Mouse (Mus musculus) limb, embryonic 11.5 days (tissue): Measurements from ENCODE around the gene Ctnna3. TPM values are rescaled to one million over a fixed set of nuclear protein-coding genes. Genes with fewer than 3 reads are reported as not detected.
"Not testable (repeated sequence)": the region's sequence is repeated elsewhere in the genome, so short reads cannot be mapped to it uniquely, and the experiment has no call there.

ENCODE experiments used
- ATAC-seq: fragments of 200-750 bp; cut with Nextera tagmentation; 2 replicates; pipeline ENCODE4 v1.8.0; 2017; ENCODE audit warnings: low read depth; ENCODE audit not compliant: insufficient number of reproducible peaks, low FRiP score, low TSS enrichment
- DNase-seq: peaks from one replicate; pipeline ENCODE4 v3.0.0-alpha.2; 2015; ENCODE audit warnings: low spot score
- H3K27ac ChIP-seq: fragments of 300-500 bp; sonication (generic); replicated peaks from 2 replicates; pipeline ENCODE4 v1.5.1; 2014; ENCODE audit warnings: low read depth, mild to moderate bottlenecking, low read length
- H3K27me3 ChIP-seq: fragments of 300-500 bp; sonication (generic); 2 replicates; pipeline ENCODE4 v1.6.1; 2014; ENCODE audit warnings: mild to moderate bottlenecking, low read length, mixed read lengths; ENCODE audit not compliant: control insufficient read depth, insufficient read depth
- H3K36me3 ChIP-seq: fragments of 300-500 bp; sonication (generic); 2 replicates; pipeline ENCODE4 v1.6.1; 2014; ENCODE audit warnings: mild to moderate bottlenecking, low read length, moderate library complexity, mixed read lengths; ENCODE audit not compliant: control insufficient read depth, insufficient read depth
- H3K4me1 ChIP-seq: fragments of 300-500 bp; sonication (generic); 2 replicates; pipeline ENCODE4 v1.6.1; 2014; ENCODE audit warnings: low read length, mixed read lengths; ENCODE audit not compliant: control insufficient read depth, insufficient read depth
- H3K4me2 ChIP-seq: fragments of 300-500 bp; sonication (generic); 2 replicates; pipeline ENCODE4 v1.6.1; 2014; ENCODE audit warnings: low read depth, mild to moderate bottlenecking, moderate library complexity; ENCODE audit not compliant: severe bottlenecking
- H3K4me3 ChIP-seq: fragments of 300-500 bp; sonication (generic); 2 replicates; pipeline ENCODE4 v1.5.1; 2014; ENCODE audit warnings: low read depth, low read length
- H3K9ac ChIP-seq: fragments of 300-500 bp; sonication (generic); 2 replicates; pipeline ENCODE4 v1.6.1; 2014; ENCODE audit warnings: mild to moderate bottlenecking, low read length
- H3K9me3 ChIP-seq: fragments of 300-500 bp; sonication (generic); 2 replicates; pipeline ENCODE4 v1.6.1; 2016; ENCODE audit warnings: low read length; ENCODE audit not compliant: control insufficient read depth
- WGBS: fragments of 180-500 bp; shearing (Covaris S2); extraction: QIAGEN DNeasy Blood & Tissue Kit; methylation state at CpG from one replicate; pipeline ENCODE4 v1.1.7; 2014; 5-methylcytosine and 5-hydroxymethylcytosine counted together
- polyA plus RNA-seq: library from polyadenylated mRNA; unstranded; fragments of >200 nt; fragmentation: Nextera tagmentation; extraction: Ambion mirVana; gene quantifications from 2 replicates; pipeline ENCODE4 v1.2.1, GENCODE M21; 2014

The Ctnna3 gene
- polyA plus RNA-seq, 1 experiment from 2014 or later, result 0.04 TPM

DNA sequence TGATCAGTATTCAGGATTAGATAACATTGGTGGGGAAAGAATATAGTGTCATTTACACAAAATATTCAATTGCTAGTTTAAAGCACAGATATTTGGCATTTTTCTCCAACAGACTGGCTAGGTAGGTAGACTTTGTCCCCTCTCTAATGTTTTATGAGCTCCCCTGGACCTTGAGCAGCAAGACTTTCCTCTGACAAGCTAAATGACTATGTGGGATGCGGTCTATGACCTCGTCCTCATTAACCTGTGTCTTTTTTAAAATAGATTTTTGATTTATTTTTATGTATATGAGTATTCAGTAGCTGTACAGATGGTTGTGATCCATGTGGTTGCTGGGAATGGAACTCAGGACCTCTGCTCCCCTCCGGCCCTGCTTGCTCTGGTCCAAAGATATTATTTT is 1471.8 kb downstream of the Ctnna3 start:
- no peak overlapping the region for H3K9ac ChIP-seq

GRCm38 (mm10) chr10:64940975-64941374 is 1511.1 kb downstream of the Ctnna3 start:
- WGBS, result 90% methylated on average over 7 of the region's 7 CpGs

More for the DNA sequence above, 1471.8 kb downstream of the Ctnna3 start:
- Histone ChIP-seq H3K4me2 (no peak overlapping the region), H3K4me3 (no peak overlapping the region), H3K27me3 (no peaks in the 10 kb centered on the region), H3K36me3 (no peaks in the 10 kb centered on the region), H3K27ac (no peak overlapping the region), H3K4me1 (no peaks in the 10 kb centered on the region), H3K9me3 (no peaks in the 10 kb centered on the region)
- ATAC-seq (no peak), DNase-seq (no peak)
- WGBS, result 77% methylated on average over 3 of the region's 3 CpGs

DNA sequence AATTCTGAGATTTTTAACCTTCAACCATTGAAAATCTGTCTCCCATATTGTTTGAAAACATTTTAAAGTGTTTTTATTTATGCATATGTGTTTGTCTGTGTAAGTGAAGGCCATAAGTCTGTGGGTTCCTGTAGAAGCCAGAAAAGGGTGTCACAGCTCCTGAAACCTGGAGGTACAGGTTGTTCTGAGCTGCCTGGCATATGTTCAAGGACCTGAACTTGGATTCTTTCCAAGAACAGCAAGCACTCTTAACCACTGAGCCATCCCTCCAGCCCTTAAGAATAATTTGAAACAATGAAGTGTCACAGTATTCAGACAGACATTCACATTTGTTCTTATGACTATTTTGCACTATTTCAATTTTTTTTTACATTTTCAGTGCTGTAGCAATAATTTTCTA is 1528.5 kb downstream of the Ctnna3 start:
- DNase-seq (no peak), ATAC-seq (no peak)
- Histone ChIP-seq H3K4me3 (no peak overlapping the region), H3K36me3 (no peaks in the 10 kb centered on the region), H3K27me3 (no peaks in the 10 kb centered on the region), H3K4me1 (no peaks in the 10 kb centered on the region), H3K4me2 (no peak overlapping the region), H3K9me3 (no peaks in the 10 kb centered on the region), H3K27ac (no peak overlapping the region), H3K9ac (no peak overlapping the region)

More at GRCm38 (mm10) chr10:64940975-64941374, 1511.1 kb downstream of the Ctnna3 start:
- Histone ChIP-seq H3K27me3 (no peaks in the 10 kb centered on the region), H3K4me2 (no peak overlapping the region), H3K36me3 (no peaks in the 10 kb centered on the region), H3K27ac (no peak overlapping the region), H3K4me1 (no peaks in the 10 kb centered on the region), H3K4me3 (no peak overlapping the region), H3K9me3 (no peaks in the 10 kb centered on the region), H3K9ac (no peak overlapping the region)
- ATAC-seq (no peak), DNase-seq (no peak)

DNA sequence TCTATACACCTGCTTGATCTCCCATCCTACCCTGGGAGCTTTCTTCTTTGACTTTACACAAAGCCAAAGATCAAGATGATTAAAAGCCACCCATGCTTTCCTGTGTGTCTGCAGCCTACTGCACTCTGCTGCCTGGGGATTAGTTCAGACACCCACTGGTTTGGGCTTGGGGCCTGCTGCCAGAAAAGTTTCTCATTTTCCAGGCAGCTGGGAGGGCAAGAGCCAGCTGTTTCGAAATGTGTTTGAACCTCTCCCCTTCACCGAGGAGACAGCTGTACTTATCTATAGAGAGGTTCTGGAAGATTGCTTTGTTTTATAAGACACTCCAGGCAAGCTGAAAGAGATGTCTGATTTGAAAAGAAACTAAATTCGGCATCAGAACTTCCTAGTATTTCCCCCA is 1563.0 kb downstream of the Ctnna3 start:
- Histone ChIP-seq H3K4me3 (no peak overlapping the region), H3K27ac (no peak overlapping the region), H3K9ac (no peak overlapping the region), H3K27me3 (no peaks in the 10 kb centered on the region), H3K4me2 (no peak overlapping the region), H3K9me3 (no peaks in the 10 kb centered on the region), H3K4me1 (no peaks in the 10 kb centered on the region), H3K36me3 (no peaks in the 10 kb centered on the region)
- WGBS, result 69% methylated on average over 3 of the region's 3 CpGs
- DNase-seq (no peak), ATAC-seq (no peak)

DNA sequence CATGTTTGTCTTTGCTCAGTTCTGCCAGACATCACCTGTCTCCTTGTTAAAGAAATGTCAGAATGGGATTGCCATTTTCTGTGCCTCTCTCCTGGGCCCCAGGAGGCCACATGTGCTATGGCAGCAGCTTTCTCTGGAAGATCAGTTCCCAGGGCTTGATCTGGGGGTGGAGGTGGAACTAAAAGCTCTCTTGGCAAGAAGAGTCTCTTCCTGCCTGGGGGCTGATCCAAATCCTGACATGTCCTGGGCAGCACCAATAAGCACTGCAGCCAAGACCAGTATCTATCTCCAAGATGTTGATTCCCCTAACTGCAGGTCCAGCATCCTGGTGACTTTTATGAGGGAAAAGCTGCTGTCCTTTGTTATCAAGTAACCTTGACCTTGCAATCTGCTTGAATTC is 1583.6 kb downstream of the Ctnna3 start:
- Histone ChIP-seq H3K36me3 (no peaks in the 10 kb centered on the region), H3K4me1 (no peaks in the 10 kb centered on the region), H3K4me2 (no peak overlapping the region), H3K27me3 (no peaks in the 10 kb centered on the region), H3K4me3 (no peak overlapping the region), H3K27ac (no peak overlapping the region), H3K9ac (no peak overlapping the region), H3K9me3 (no peaks in the 10 kb centered on the region)
- DNase-seq (no peak), ATAC-seq (no peak)

DNA sequence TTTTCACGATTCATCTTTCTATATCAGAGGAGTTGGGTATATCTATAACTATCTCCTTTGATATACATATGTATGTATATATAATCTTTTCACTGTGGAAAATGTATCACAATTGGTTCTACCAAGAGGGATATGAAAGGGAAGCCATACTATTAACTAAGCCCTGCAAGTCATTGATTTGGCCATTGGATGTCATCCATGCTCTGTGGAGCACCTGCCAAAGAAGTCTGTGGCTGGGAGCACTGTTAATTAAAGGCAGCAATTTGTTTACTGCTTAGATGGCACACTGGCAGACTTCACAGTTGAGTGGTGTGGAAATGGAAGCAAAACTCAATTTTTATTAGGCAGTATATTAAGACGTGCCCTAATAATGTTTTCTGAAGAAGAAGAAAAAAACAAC is 1592.8 kb downstream of the Ctnna3 start:
- Histone ChIP-seq H3K27ac (no peak overlapping the region), H3K9ac (no peak overlapping the region), H3K27me3 (no peaks in the 10 kb centered on the region), H3K4me2 (no peak overlapping the region), H3K4me1 (no peaks in the 10 kb centered on the region), H3K4me3 (no peak overlapping the region), H3K9me3 (no peaks in the 10 kb centered on the region), H3K36me3 (no peaks in the 10 kb centered on the region)
- ATAC-seq, result no peak
- no peak for DNase-seq
- 86% methylated on average over 2 of the region's 2 CpGs for WGBS

- H3K27me3 ChIP-seq, ATAC-seq, H3K4me2 ChIP-seq, H3K4me3 ChIP-seq, H3K36me3 ChIP-seq, DNase-seq, H3K9me3 ChIP-seq, H3K9ac ChIP-seq, H3K4me1 ChIP-seq, H3K27ac ChIP-seq: not testable (repeated sequence)
- WGBS, result 87% methylated on average over 1 of the region's 1 CpGs
These were observed 1603.6 kb downstream of the Ctnna3 start for GRCm38 (mm10) chr10:65033516-65033915.

Other genes with a start within 250 kb of the Ctnna3 start
- gene Mypn, start 226.1 kb upstream of the Ctnna3 start, polyA plus RNA-seq, result 0.45 and 0.60 TPM in 2 replicates
- 46.1 and 50.8 TPM in 2 replicates for gene Herc4, start 186.3 kb upstream of the Ctnna3 start, polyA plus RNA-seq
- 13.0 and 15.6 TPM in 2 replicates for gene Sirt1, start 48.4 kb upstream of the Ctnna3 start, polyA plus RNA-seq
- gene Dnajc12, start 47.7 kb upstream of the Ctnna3 start, polyA plus RNA-seq, result 11.7 and 14.7 TPM in 2 replicates
- not detected in 2 replicates for gene Gm7075, start 8.3 kb upstream of the Ctnna3 start, polyA plus RNA-seq